Mouse (Mus musculus) thymus, adult 18-20 months (tissue): Measurements from ENCODE around the gene Ints3.
"Not testable (repeated sequence)": the region's sequence is repeated elsewhere in the genome, so short reads cannot be mapped to it uniquely, and the experiment has no call there.

Experiments
- DNase-seq, 2 experiments: peaks; one replicate each; pipeline ENCODE4 v3.0.0; 2022; ENCODE audit warnings: mixed read lengths in 2 of 2

Gene Ints3

GRCm38 (mm10) chr3:90388726-90389510 lies 44.5 kb downstream of the Ints3 start:
- no peak for DNase-seq

GRCm38 (mm10) chr3:90388192-90388591 lies 45.2 kb downstream of the Ints3 start:
- no peak for DNase-seq

GRCm38 (mm10) chr3:90387483-90387882 lies 45.9 kb downstream of the Ints3 start:
- DNase-seq, result no peak

GRCm38 (mm10) chr3:90386817-90387216 lies 46.6 kb downstream of the Ints3 start:
- no peak for DNase-seq

GRCm38 (mm10) chr3:90384851-90385375 lies 48.5 kb downstream of the Ints3 start:
- DNase-seq, result no peak

GRCm38 (mm10) chr3:90383690-90384089 lies 49.7 kb downstream of the Ints3 start:
- no peak for DNase-seq

- no peak for DNase-seq
Measured at GRCm38 (mm10) chr3:90381727-90382126, 51.7 kb downstream of the Ints3 start.

GRCm38 (mm10) chr3:90378496-90378895 lies 54.9 kb downstream of the Ints3 start:
- no peak for DNase-seq

GRCm38 (mm10) chr3:90376247-90376585 lies 57.2 kb downstream of the Ints3 start:
- no peak for DNase-seq

- no peak for DNase-seq
Measured at GRCm38 (mm10) chr3:90375562-90376246, 57.7 kb downstream of the Ints3 start.

- DNase-seq, result no peak
Measured at GRCm38 (mm10) chr3:90374368-90374767, 59.1 kb downstream of the Ints3 start.

GRCm38 (mm10) chr3:90373432-90374028 lies 59.9 kb downstream of the Ints3 start:
- peak; percentile 23 to 61 for DNase-seq

- no peak for DNase-seq
Measured at GRCm38 (mm10) chr3:90372817-90373216, 60.6 kb downstream of the Ints3 start.

- no peak for DNase-seq
Measured at GRCm38 (mm10) chr3:90371857-90372256, 61.6 kb downstream of the Ints3 start.

GRCm38 (mm10) chr3:90369041-90369440 lies 64.4 kb downstream of the Ints3 start:
- DNase-seq, result no peak

- DNase-seq, result no peak
Measured at GRCm38 (mm10) chr3:90367001-90367632, 66.3 kb downstream of the Ints3 start.

GRCm38 (mm10) chr3:90362346-90362745 lies 71.1 kb downstream of the Ints3 start:
- DNase-seq, result no peak

- no peak for DNase-seq
Measured at GRCm38 (mm10) chr3:90361476-90361875, 71.9 kb downstream of the Ints3 start.

- no peak for DNase-seq
Measured at GRCm38 (mm10) chr3:90359230-90359629, 74.2 kb downstream of the Ints3 start.

GRCm38 (mm10) chr3:90357959-90358358 lies 75.5 kb downstream of the Ints3 start:
- DNase-seq, result no peak

- no peak for DNase-seq
Measured at GRCm38 (mm10) chr3:90347847-90348246, 85.6 kb downstream of the Ints3 start.

- not testable (repeated sequence) for DNase-seq
Measured at GRCm38 (mm10) chr3:90342853-90343252, 90.6 kb downstream of the Ints3 start.
